Mouse (Mus musculus) kidney, adult 10 weeks (tissue): ENCODE data around the gene Pgf. TPM values are rescaled to one million over a fixed set of nuclear protein-coding genes. Genes with fewer than 3 reads are reported as not detected.

Source experiments
- polyA plus RNA-seq: library from polyadenylated mRNA; stranded (reverse); fragments of 350-450 nt; fragmentation: Illumina TruSeq; extraction: RNeasy Lipid Tissue Mini Kit (QIAGEN cat#74804); gene quantifications from one replicate; pipeline ENCODE4 v1.2.3, GENCODE M21; 2014; ENCODE audit warnings: low read depth, low replicate concordance

The Pgf gene
- not detected for polyA plus RNA-seq

GRCm38 (mm10) chr12:85177740-85178239, at the start of gene Pgf:
Gene Pgf (minus strand): TSS chr12:85177790.

DNA sequence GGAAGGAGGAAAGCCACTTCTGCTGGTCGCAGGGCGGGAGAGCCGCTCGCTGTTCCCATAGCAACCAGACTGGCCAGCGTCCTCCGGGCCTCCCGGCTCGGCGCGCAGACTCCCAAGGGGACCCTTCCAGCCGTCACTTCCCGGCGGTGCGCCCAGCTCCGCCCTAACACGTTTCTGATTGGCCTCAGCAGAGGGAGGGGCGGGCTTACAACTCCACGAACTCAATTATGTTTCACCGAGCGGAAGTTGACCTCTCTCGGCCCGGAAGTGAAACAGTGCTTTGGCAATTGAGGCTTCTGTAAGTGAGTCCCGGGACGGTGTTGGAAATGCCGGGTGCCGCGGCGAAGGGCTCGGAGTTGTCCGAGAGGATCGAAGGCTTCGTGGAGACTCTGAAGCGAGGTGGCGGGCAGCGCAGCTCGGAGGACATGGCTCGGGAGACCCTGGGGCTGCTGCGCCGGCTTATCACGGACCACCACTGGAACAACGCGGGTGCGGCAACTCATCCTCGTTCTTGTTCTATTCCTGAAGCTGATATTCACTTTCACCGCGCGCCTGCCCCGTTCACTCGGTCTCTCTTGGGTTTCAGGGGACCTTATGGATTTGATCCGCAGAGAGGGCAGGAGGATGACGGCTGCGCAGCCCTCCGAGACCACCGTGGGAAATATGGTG, 41.8 kb upstream of the Pgf start, which contains the start of gene Eif2b2:
Eif2b2 (plus strand) TSS at position 246 of the 669 bp plus-strand sequence.

GRCm38 (mm10) chr12:85151002-85151774, 26.4 kb downstream of the Pgf start, which contains the start of gene Rps6kl1:
Gene Rps6kl1 (minus strand): TSS chr12:85151264.

Other genes starting within 250 kb of the Pgf start
- 121 TPM for gene Fcf1, start 206.9 kb downstream of the Pgf start, polyA plus RNA-seq
- 11.5 TPM for gene Arel1, start 206.9 kb downstream of the Pgf start, polyA plus RNA-seq
- gene Ylpm1, start 181.5 kb downstream of the Pgf start, polyA plus RNA-seq: 33.6 TPM
- 1.5 TPM for gene Prox2, start 67.0 kb downstream of the Pgf start, polyA plus RNA-seq
- gene Dlst, start 67.0 kb downstream of the Pgf start, polyA plus RNA-seq: 373 TPM
- not detected for gene Rps6kl1, start 26.5 kb downstream of the Pgf start, polyA plus RNA-seq
- 3.2 TPM for gene Eif2b2, start 41.7 kb upstream of the Pgf start, polyA plus RNA-seq
- gene Mlh3, start 92.8 kb upstream of the Pgf start, polyA plus RNA-seq: 29.9 TPM
- 21.7 TPM for gene Acyp1, start 110.6 kb upstream of the Pgf start, polyA plus RNA-seq
- 3.3 TPM for gene Zc2hc1c, start 110.8 kb upstream of the Pgf start, polyA plus RNA-seq
- 38.2 TPM for gene Nek9, start 161.6 kb upstream of the Pgf start, polyA plus RNA-seq
- 246 TPM for gene Tmed10, start 197.1 kb upstream of the Pgf start, polyA plus RNA-seq